Mouse (Mus musculus): Measurements from ENCODE around the gene Coro1a. TPM values are rescaled to one million over a fixed set of nuclear protein-coding genes. Genes with fewer than 3 reads are reported as not detected.
A peak's percentile ranks its signal among the peaks of the same experiment; 100 is the strongest.

Gene Coro1a
- polyA plus RNA-seq, 1 experiment from 2014 or later = 65.3 TPM

GRCm38 (mm10) chr7:126702358-126702757 lies 5.2 kb downstream of the Coro1a start:
- Histone ChIP-seq H3K9ac (replicated peaks; ENCODE audit: low read depth) (no peak overlapping the region), H3K4me1 (ENCODE audit: insufficient read depth, low read depth, low read length) (peaks cover 4% of the 10 kb centered on the region), H3K4me3 (ENCODE audit: low read depth, low read length) (no peak overlapping the region), H3K27ac (ENCODE audit: low read length) (no peak overlapping the region), H3K9me3 (ENCODE audit: low read length) (no peaks in the 10 kb centered on the region), H3K4me2 (replicated peaks; ENCODE audit: low read depth, low read length) (no peak overlapping the region), H3K36me3 (ENCODE audit: insufficient read depth, low read length) (no peaks in the 10 kb centered on the region), H3K27me3 (replicated peaks; ENCODE audit: insufficient read depth, low read length) (0 out of 2 replicates have a peak, but pooled peaks cover 12% of the 10 kb centered on the region)
- WGBS = 58% methylated on average over 6 of the region's 6 CpGs
- ATAC-seq = no peak
- TF ChIP-seq EP300 (IDR thresholded peaks at IDR 0.05) (no peak), CTCF (IDR thresholded peaks at IDR 0.05) (no peak)
- peak; percentile 40 for DNase-seq (ENCODE audit: low spot score)

GRCm38 (mm10) chr7:126701559-126702357 lies 5.8 kb downstream of the Coro1a start:
- Histone ChIP-seq H3K9ac (replicated peaks; ENCODE audit: low read depth) (no peak overlapping the region), H3K4me3 (ENCODE audit: low read depth, low read length) (no peak overlapping the region), H3K36me3 (ENCODE audit: insufficient read depth, low read length) (no peaks in the 10 kb centered on the region), H3K27ac (ENCODE audit: low read length) (no peak overlapping the region), H3K9me3 (ENCODE audit: low read length) (no peaks in the 10 kb centered on the region), H3K4me2 (replicated peaks; ENCODE audit: low read depth, low read length) (peak overlapping the region; percentile 29), H3K4me1 (ENCODE audit: insufficient read depth, low read depth, low read length) (peaks cover 6% of the 10 kb centered on the region), H3K27me3 (replicated peaks; ENCODE audit: insufficient read depth, low read length) (0 out of 2 replicates have a peak, but pooled peaks cover 12% of the 10 kb centered on the region)
- ATAC-seq = no peak
- TF ChIP-seq EP300 (IDR thresholded peaks at IDR 0.05) = no peak
- TF ChIP-seq CTCF (IDR thresholded peaks at IDR 0.05) = no peak
- no peak for DNase-seq (ENCODE audit: low spot score)
- 52% methylated on average over 24 of the region's 24 CpGs for WGBS

DNA sequence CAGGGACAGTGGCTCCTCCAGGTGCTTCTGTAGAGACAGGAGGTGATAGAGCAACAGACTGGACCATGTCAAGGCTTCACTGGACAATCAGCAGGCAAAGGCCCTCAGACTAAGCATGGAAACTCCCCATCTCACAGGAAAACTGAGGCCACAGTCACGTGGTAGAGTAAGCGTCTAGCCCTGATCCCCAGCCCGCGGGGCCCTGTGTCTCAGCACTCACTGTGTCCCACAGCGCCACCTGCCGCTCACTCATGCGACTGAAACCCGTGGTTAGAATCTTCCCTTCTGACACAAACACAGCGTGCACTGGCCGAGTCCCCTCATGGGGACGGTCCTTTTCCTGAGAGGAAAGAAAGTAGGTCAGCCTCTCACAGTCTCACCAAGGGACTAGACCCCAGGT lies 6.5 kb downstream of the Coro1a start:
- TF ChIP-seq CTCF (IDR thresholded peaks at IDR 0.05) = peak; percentile 95
- no peak for TF ChIP-seq EP300 (IDR thresholded peaks at IDR 0.05)
- Histone ChIP-seq H3K9me3 (ENCODE audit: low read length) (no peaks in the 10 kb centered on the region), H3K4me3 (ENCODE audit: low read depth, low read length) (no peak overlapping the region), H3K27me3 (replicated peaks; ENCODE audit: insufficient read depth, low read length) (0 out of 2 replicates have a peak, but pooled peaks cover 12% of the 10 kb centered on the region), H3K36me3 (ENCODE audit: insufficient read depth, low read length) (no peaks in the 10 kb centered on the region), H3K4me1 (ENCODE audit: insufficient read depth, low read depth, low read length) (peaks cover 13% of the 10 kb centered on the region), H3K4me2 (replicated peaks; ENCODE audit: low read depth, low read length) (peak overlapping the region; percentile 29), H3K27ac (ENCODE audit: low read length) (no peak overlapping the region), H3K9ac (replicated peaks; ENCODE audit: low read depth) (no peak overlapping the region)
- DNase-seq (ENCODE audit: low spot score) = peak; percentile 91
- ATAC-seq = peak; percentile 73
- 3% methylated on average over 11 of the region's 11 CpGs for WGBS

GRCm38 (mm10) chr7:126700063-126701015 lies 7.2 kb downstream of the Coro1a start:
- H3K9me3 ChIP-seq (ENCODE audit: low read length) = no peaks in the 10 kb centered on the region
- H3K9ac ChIP-seq (replicated peaks; ENCODE audit: low read depth) = no peak overlapping the region
- H3K4me3 ChIP-seq (ENCODE audit: low read depth, low read length) = no peak overlapping the region
- H3K36me3 ChIP-seq (ENCODE audit: insufficient read depth, low read length) = no peaks in the 10 kb centered on the region
- DNase-seq (ENCODE audit: low spot score) = no peak
- no peak overlapping the region for H3K27ac ChIP-seq (ENCODE audit: low read length)
- ATAC-seq = no peak
- 79% methylated on average over 25 of the region's 25 CpGs for WGBS
- peaks cover 13% of the 10 kb centered on the region for H3K4me1 ChIP-seq (ENCODE audit: insufficient read depth, low read depth, low read length)
- TF ChIP-seq EP300 (IDR thresholded peaks at IDR 0.05) (no peak), CTCF (IDR thresholded peaks at IDR 0.05) (no peak)
- H3K4me2 ChIP-seq (replicated peaks; ENCODE audit: low read depth, low read length) = no peak overlapping the region
- 0 out of 2 replicates have a peak, but pooled peaks cover 12% of the 10 kb centered on the region for H3K27me3 ChIP-seq (replicated peaks; ENCODE audit: insufficient read depth, low read length)

DNA sequence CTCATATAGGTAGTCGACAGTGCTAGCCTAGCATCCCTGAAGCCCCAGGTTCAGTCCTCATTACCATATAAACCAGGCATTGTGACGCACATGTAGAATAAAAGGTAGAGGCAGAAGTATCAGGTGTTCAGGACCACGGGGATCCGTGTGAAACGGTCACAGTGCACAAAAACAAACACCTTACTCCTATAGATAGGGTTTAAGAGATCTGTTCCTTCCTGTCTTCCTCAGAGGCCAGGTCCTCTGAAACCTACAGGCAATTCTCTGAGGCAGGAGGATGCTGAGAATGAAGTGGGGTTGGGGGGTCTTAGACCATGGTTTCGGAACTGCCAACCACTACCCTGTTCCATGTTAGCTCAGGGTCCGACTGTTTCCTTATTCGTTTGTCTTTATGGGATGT lies 9.7 kb downstream of the Coro1a start:
- Histone ChIP-seq H3K4me2 (replicated peaks; ENCODE audit: low read depth, low read length) (no peak overlapping the region), H3K36me3 (ENCODE audit: insufficient read depth, low read length) (no peaks in the 10 kb centered on the region), H3K27ac (ENCODE audit: low read length) (no peak overlapping the region), H3K4me3 (ENCODE audit: low read depth, low read length) (no peak overlapping the region), H3K9me3 (ENCODE audit: low read length) (no peaks in the 10 kb centered on the region), H3K4me1 (ENCODE audit: insufficient read depth, low read depth, low read length) (peaks cover 13% of the 10 kb centered on the region), H3K27me3 (replicated peaks; ENCODE audit: insufficient read depth, low read length) (no peaks in the 10 kb centered on the region), H3K9ac (replicated peaks; ENCODE audit: low read depth) (no peak overlapping the region)
- TF ChIP-seq CTCF (IDR thresholded peaks at IDR 0.05) = no peak
- TF ChIP-seq EP300 (IDR thresholded peaks at IDR 0.05) = no peak
- ATAC-seq (no peak), DNase-seq (ENCODE audit: low spot score) (no peak)
- WGBS = 92% methylated on average over 8 of the region's 8 CpGs

DNA sequence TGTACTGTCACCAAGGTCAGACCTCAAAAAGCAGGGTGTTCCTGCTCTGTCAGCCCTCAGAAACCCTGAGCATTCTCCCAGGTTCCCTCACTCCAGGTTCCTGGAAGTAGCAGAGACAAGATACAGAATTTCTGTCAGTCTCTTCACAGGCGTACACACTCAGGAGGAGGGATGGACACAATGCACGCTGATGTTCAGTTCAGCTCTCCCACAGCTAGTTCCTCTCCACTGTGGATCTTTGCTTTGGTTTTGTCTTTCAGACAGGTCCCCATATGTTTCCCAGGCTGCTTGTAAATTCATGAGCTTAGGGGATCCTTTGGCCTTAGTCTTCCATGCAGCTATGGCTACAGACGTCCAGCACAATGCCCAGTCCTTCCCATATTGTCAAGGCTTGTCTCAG lies 10.7 kb downstream of the Coro1a start:
- Histone ChIP-seq H3K4me2 (replicated peaks; ENCODE audit: low read depth, low read length) (peak overlapping the region; percentile 91; the same call in 1 of the 2 replicates), H3K36me3 (ENCODE audit: insufficient read depth, low read length) (no peaks in the 10 kb centered on the region), H3K9ac (replicated peaks; ENCODE audit: low read depth) (no peak overlapping the region), H3K27ac (ENCODE audit: low read length) (no peak overlapping the region), H3K27me3 (replicated peaks; ENCODE audit: insufficient read depth, low read length) (no peaks in the 10 kb centered on the region), H3K4me3 (ENCODE audit: low read depth, low read length) (peak overlapping the region; percentile 79; the same call in 1 of the 2 replicates), H3K9me3 (ENCODE audit: low read length) (no peaks in the 10 kb centered on the region), H3K4me1 (ENCODE audit: insufficient read depth, low read depth, low read length) (peaks cover 13% of the 10 kb centered on the region)
- WGBS = 73% methylated on average over 3 of the region's 3 CpGs
- no peak for DNase-seq (ENCODE audit: low spot score)
- no peak for ATAC-seq
- TF ChIP-seq EP300 (IDR thresholded peaks at IDR 0.05) = no peak
- TF ChIP-seq CTCF (IDR thresholded peaks at IDR 0.05) = no peak
